Mouse (Mus musculus): ENCODE measurements around the gene Tnr. TPM values are rescaled to one million over a fixed set of nuclear protein-coding genes. Genes with fewer than 3 reads are reported as not detected.

Tnr gene
- total and polyA plus RNA-seq, 3 experiments: not detected

DNA sequence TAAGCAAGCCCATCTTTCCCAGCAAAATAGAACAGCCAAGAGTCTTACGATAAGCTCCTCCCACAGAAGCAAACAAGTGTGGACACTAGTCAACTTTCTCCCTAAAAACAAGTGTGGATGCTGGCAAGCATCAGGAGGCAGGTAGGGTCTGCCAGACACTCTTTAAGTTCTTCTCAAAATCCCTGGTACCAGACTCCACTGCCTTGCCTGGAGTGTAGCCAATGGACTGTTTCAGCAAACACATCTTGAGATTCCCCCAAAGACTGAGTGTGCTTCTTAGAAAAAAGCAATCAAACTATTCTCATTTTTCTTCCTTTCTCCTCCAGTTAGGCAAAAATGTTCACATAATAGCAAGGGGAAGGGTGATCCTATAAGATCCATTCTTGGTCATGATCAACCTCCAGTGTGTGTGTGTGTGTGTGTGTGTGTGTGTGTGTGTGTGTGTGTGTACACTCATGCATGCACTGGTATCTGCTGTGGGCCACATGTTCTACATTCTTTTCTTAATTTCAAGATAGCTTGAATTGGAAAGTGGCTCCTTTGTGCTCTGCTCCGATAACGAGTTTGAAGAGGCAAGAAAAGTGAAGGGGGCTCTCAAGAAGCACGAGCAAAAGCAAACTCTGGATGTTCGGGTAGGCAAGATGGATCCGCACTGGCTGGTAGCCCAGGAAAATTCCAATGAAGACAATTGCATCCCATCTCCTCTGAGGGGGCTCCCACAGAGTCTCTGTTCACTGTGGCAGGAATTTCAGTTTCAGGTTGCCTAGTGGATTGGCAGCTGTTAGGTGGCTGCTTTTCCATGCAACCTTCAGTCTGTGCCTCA, 346.3 kb downstream of the Tnr start:
- no peak overlapping the region for H3K4me3 ChIP-seq (replicated peaks in 1 of 3; ENCODE audit: low read depth in 2 of 3, low read length in 2 of 3, poor library complexity in 1 of 3)
- H3K4me2 ChIP-seq (ENCODE audit: insufficient read depth, low read depth, poor library complexity, severe bottlenecking): no peak overlapping the region
- TF ChIP-seq GABPA (IDR thresholded peaks at IDR 0.05; ENCODE audit: insufficient replicate concordance, low read depth, low read length) (no peak), MXI1 (IDR thresholded peaks at IDR 0.05; ENCODE audit: low read depth, low read length) (no peak), POLR2AphosphoS2 (IDR thresholded peaks at IDR 0.05; ENCODE audit: low read depth, low read length) (no peak), SIN3A (IDR thresholded peaks at IDR 0.05; ENCODE audit: low read length) (no peak), JUND (conservative IDR thresholded peaks at IDR 0.05; ENCODE audit: low read depth, low read length) (no peak), RAD21 (IDR thresholded peaks at IDR 0.05; ENCODE audit: low read depth, low read length) (no peak), CTCF (conservative IDR thresholded peaks at IDR 0.05 in 1 of 2, IDR thresholded peaks at IDR 0.05 in 1 of 2; ENCODE audit: low read depth in 2 of 2, low read length in 2 of 2) (no peak), EP300 (IDR thresholded peaks at IDR 0.05; ENCODE audit: low read length) (no peak), NELFE (IDR thresholded peaks at IDR 0.05; ENCODE audit: low read depth, low read length) (no peak), CHD2 (IDR thresholded peaks at IDR 0.05; ENCODE audit: low read length) (no peak)
- no peak overlapping the region for H3K27ac ChIP-seq (ENCODE audit: insufficient read depth, low read depth)
- H3K4me1 ChIP-seq (ENCODE audit: control insufficient read depth in 1 of 2, insufficient read depth in 2 of 2): no peaks in the 10 kb centered on the region
- H3K9ac ChIP-seq (ENCODE audit: insufficient read depth, low read depth): no peak overlapping the region
- no peaks in the 10 kb centered on the region for H3K79me2 ChIP-seq (replicated peaks; ENCODE audit: control insufficient read depth, extremely low read depth, insufficient read depth, poor library complexity, severe bottlenecking)
- H3K27me3 ChIP-seq (replicated peaks): peaks cover 46% of the 10 kb centered on the region
- DNase-seq (ENCODE audit: extremely low read depth): no peak
- H3K9me3 ChIP-seq (replicated peaks; ENCODE audit: low read length): no peaks in the 10 kb centered on the region
- dilution Hi-C loops (cut with MboI; ENCODE audit: extremely low pct_ligation_motif_present, extremely low pct_unique_long_range_greater_than_20kb, low sequenced_read_pairs) (no loop called here), in situ Hi-C loops (cut with MboI; ENCODE audit: low pct_ligation_motif_present, low pct_unique_long_range_greater_than_20kb, low sequenced_read_pairs) (no loop called here)
- no peaks in the 10 kb centered on the region for H3K36me3 ChIP-seq (replicated peaks in 1 of 2; ENCODE audit: control insufficient read depth in 1 of 2, insufficient read depth in 1 of 2, low read length in 1 of 2)

DNA sequence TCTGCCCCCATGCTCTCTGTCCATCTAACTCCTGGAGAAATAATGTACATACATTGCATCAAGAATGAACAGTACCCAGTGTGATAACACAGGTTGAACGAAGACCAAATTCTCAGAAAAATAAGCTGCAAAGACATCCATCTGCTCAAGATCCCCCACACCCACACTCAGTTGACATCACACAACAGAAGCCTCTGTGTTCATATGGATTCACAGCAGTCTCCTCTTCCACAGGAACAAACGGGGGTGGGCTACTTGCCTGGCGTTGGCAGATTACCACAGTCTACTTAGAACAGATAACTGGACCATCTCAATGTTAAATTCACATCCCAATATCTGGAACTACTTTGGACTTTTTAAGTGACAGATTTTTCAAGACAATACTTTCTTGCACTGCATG, 349.3 kb downstream of the Tnr start:
- Histone ChIP-seq H3K4me2 (ENCODE audit: insufficient read depth, low read depth, poor library complexity, severe bottlenecking) (no peak overlapping the region), H3K9ac (ENCODE audit: insufficient read depth, low read depth) (no peak overlapping the region), H3K4me1 (ENCODE audit: control insufficient read depth in 1 of 2, insufficient read depth in 2 of 2) (no peaks in the 10 kb centered on the region), H3K79me2 (replicated peaks; ENCODE audit: control insufficient read depth, extremely low read depth, insufficient read depth, poor library complexity, severe bottlenecking) (no peaks in the 10 kb centered on the region), H3K27me3 (replicated peaks) (peaks cover 49% of the 10 kb centered on the region), H3K27ac (ENCODE audit: insufficient read depth, low read depth) (no peak overlapping the region), H3K9me3 (replicated peaks; ENCODE audit: low read length) (no peaks in the 10 kb centered on the region), H3K4me3 (replicated peaks in 1 of 3; ENCODE audit: low read depth in 2 of 3, low read length in 2 of 3, poor library complexity in 1 of 3) (no peak overlapping the region), H3K36me3 (replicated peaks in 1 of 2; ENCODE audit: control insufficient read depth in 1 of 2, insufficient read depth in 1 of 2, low read length in 1 of 2) (no peaks in the 10 kb centered on the region)
- dilution Hi-C loops (cut with MboI; ENCODE audit: extremely low pct_ligation_motif_present, extremely low pct_unique_long_range_greater_than_20kb, low sequenced_read_pairs) (no loop called here), in situ Hi-C loops (cut with MboI; ENCODE audit: low pct_ligation_motif_present, low pct_unique_long_range_greater_than_20kb, low sequenced_read_pairs) (no loop called here)
- no peak for TF ChIP-seq RCOR1 (conservative IDR thresholded peaks at IDR 0.05; ENCODE audit: low read depth, low read length)
- TF ChIP-seq GABPA (IDR thresholded peaks at IDR 0.05; ENCODE audit: insufficient replicate concordance, low read depth, low read length): no peak
- no peak for TF ChIP-seq MYC (IDR thresholded peaks at IDR 0.05; ENCODE audit: low read depth, low read length)
- no peak for TF ChIP-seq USF1 (IDR thresholded peaks at IDR 0.05; ENCODE audit: low read depth, low read length)
- TF ChIP-seq SIN3A (IDR thresholded peaks at IDR 0.05; ENCODE audit: low read length): no peak
- TF ChIP-seq ZKSCAN1 (IDR thresholded peaks at IDR 0.05; ENCODE audit: borderline replicate concordance, low read depth, low read length): no peak
- no peak for TF ChIP-seq MEF2A (IDR thresholded peaks at IDR 0.05; ENCODE audit: borderline replicate concordance, low read depth, low read length)
- TF ChIP-seq NELFE (IDR thresholded peaks at IDR 0.05; ENCODE audit: low read depth, low read length): no peak
- TF ChIP-seq PAX5 (IDR thresholded peaks at IDR 0.05; ENCODE audit: low read length): no peak
- no peak for TF ChIP-seq ZC3H11A (IDR thresholded peaks at IDR 0.05; ENCODE audit: low read depth, low read length)
- TF ChIP-seq SMC3 (IDR thresholded peaks at IDR 0.05; ENCODE audit: low read depth, low read length): no peak
- TF ChIP-seq USF2 (conservative IDR thresholded peaks at IDR 0.05; ENCODE audit: low read depth, low read length): no peak
- no peak for TF ChIP-seq CHD2 (IDR thresholded peaks at IDR 0.05; ENCODE audit: low read length)
- TF ChIP-seq UBTF (IDR thresholded peaks at IDR 0.05; ENCODE audit: low read depth, low read length): no peak
- TF ChIP-seq IRF4 (IDR thresholded peaks at IDR 0.05; ENCODE audit: low read depth, low read length): no peak
- no peak for TF ChIP-seq HCFC1 (IDR thresholded peaks at IDR 0.05; ENCODE audit: low read depth, low read length)
- TF ChIP-seq MAFK (IDR thresholded peaks at IDR 0.05; ENCODE audit: insufficient replicate concordance, low read length): no peak
- no peak for TF ChIP-seq EP300 (IDR thresholded peaks at IDR 0.05; ENCODE audit: low read length)
- no peak for DNase-seq (ENCODE audit: extremely low read depth)

Data from CH12.LX (cell line).